Mouse (Mus musculus) retina, postnatal 7 days (tissue): ENCODE measurements around the gene Ip6k3.

Experiments
- DNase-seq: peaks from one replicate; pipeline ENCODE4 v3.0.0-alpha.2; 2012; ENCODE audit warnings: low read depth, low spot score

Ip6k3 gene

DNA sequence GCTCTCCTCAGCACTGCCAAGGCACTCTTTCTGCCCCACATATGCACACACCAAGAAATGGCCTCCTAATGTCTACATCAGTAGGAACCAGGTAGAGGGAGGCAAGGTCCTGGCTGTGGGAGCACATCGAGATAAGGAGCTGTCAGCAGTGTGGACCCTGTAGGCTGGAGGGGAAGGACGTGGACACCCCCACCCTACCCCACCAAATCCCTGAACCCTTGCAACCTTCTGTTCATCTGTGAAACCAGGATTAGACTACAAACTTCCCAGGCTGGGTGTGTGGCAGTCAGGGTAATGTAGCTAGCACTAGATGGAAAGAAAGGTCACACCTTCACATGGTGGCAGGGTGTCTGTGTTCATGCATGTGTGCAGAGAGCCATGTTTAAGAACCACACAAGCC lies 44.5 kb downstream of the Ip6k3 start:
- no peak for DNase-seq

DNA sequence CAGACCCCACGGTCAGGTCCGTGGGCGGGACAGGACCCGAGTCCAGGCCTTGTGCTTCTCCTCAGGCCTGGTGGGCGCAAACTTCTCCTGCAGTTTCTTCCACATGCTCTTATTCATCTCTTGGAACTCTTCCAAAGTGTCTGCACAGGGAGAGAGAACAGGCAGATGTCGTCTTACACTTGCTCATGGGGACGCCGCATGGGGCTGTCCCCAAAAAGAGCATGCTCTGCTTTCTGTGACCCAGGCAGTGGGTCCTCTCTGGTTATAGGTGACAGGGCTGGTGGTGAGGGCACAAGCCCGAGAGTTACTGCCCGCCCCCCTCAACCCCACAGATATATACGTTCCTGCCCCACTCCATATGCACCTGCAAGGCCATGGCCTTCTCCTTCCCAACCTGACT lies 44.9 kb downstream of the Ip6k3 start:
- DNase-seq, result no peak

DNA sequence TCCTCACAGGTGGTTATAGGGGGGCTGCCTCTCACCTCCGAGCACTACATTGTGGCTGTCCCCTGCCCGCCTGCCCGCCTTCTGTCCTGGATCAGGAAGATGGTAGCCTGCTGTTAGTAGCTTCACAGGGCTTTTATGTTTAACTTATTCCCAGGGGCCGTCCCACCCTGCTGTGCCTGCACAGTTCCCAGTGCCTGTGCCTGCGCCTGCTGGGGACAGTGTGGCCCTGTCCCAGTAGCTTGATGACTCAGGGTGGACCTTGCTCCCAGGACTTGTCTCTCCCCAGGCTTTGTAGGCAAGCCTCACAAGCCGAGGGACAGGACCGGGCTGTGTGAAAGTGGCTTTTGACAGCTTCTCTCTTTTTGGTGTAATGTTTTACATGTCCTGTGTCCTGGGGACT lies 45.8 kb downstream of the Ip6k3 start:
- DNase-seq, result no peak

DNA sequence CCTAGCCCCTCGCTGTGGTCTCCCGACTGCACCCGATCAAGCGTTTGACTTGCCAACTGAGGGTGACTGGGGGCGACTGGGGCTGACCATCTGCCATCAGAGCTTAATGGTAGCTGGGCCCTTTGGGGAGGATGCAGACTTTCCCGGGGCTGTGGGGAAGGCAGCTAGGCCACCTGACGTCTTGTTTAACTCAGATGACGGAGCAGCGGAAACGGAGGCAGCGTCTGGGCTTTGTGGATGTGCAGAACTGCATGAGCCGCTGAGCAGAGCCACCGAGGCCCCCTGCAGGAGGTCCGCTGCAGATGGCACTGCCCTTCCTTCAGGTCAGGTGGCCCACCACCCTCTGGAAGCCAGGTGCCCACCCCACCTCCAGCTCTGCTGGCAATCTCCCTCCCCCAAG lies 46.3 kb downstream of the Ip6k3 start:
- DNase-seq, result no peak

DNA sequence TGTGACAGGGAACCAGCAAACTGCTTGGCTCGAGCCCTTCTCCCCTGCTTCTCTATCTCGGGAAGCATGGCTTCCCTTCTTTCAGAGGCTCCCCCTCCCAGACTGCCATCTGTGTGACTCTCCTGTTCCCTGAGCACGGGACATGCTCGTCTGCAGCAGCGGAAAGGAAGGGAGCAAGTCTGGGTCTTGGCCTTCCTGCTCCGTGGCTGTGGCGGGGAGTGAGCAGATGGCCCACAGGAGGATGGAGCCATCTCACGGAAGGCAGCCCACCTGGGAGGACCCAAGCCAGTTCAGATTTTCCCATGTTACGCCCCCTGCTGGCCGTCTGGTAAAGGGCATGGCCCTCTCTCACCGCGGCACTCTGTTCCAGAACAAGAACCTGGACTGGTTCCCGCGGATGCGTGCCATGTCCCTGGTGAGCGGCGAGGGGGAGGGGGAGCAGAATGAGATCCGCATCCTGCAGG lies 47.0 kb downstream of the Ip6k3 start:
- peak; percentile 49 for DNase-seq

DNA sequence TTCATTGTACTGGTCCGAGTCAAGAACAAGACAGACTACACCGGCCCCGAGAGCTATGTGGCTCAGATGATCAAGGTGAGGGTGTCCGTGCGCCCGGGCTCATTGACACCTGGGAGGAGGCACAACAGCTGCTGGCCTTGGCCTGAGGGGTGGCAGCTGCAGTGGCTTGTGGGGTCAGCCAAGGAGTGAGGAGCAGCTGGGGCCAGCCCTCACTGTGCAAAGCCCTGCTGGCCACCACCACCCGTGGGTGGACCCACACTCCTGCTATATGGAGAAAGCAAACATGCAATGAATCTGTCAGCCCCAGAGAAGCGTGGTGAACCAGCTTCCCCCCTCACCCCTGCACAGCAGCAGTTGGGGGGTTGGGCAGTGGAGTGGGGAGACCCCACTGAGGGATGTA lies 47.6 kb downstream of the Ip6k3 start:
- DNase-seq, result no peak

DNA sequence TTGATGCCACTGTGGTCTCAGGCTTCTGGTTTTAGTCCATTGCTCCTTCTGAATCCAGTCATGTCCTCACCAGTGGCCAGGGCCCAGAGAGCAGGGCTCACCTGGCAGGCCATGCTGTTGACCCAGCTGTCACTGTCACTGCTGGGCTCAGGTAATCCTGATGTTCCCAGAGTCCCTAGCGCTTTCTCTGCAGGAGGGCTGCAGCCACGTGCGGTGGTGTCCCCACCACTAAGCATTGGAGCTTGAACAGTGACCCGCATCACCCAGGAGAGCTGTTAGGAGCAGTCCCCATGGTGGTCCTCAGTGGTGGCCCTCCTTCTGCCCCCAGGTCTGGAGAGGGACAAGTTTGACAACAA lies 48.1 kb downstream of the Ip6k3 start:
- DNase-seq, result no peak

DNA sequence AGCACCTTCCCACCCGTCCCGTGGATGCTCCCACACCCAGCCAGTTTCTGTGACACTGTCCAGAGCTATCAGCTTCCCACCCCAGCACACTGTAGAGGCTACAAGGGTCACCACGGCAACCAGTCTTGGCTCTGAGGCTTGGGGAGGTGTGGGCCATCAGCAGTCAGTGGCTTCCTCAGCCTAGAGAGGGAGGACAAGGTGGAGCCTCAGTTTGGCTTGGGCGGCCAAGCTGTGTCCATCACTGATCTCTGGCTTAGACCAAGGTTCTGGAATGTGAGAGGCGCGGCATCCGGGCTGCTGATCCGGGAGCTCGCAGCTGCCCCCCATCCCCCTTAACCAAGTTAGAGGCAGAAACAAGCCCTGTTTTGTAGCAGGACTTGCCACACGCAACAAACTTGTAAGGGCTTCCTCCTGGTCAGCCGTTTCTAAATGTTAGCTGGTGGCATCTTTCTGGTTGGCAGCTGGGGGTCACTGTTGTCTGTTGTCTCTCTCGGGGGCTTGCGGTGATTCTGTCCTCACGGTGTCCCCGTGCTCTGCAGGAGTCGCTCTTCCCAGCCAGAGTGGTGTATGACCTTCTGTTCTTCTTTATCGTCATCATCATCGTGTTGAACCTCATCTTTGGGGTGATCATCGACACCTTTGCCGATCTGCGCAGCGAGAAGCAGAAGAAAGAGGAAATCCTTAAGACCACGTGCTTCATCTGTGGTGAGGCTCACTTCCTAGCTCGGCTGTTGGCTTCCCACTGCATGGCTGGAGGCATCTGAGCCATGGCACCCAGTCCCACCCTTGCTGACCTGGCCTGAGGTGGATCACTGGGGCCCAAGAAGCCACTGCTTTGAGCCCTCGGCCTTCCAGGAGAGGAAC lies 48.7 kb downstream of the Ip6k3 start:
- DNase-seq, result no peak

DNA sequence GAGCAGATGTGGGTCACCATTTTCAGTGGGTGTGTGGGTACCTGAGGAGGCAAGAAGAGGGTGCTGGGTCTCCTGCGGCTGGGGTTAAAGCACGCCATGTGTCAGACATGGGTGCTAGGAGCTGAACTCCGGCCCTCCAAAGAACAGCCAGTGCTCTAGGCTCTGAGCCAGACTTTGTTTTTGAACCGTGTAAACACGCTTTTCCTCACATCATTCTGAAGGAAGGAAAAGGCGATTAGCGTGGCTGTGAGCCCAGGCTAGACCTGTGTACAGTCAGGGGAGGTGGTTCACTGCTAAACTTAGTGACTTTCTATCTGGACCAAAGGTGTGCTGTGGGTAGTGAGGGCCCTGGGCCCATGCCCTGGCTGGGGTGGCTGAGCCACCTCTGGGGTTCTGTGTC lies 57.5 kb downstream of the Ip6k3 start:
- no peak for DNase-seq

DNA sequence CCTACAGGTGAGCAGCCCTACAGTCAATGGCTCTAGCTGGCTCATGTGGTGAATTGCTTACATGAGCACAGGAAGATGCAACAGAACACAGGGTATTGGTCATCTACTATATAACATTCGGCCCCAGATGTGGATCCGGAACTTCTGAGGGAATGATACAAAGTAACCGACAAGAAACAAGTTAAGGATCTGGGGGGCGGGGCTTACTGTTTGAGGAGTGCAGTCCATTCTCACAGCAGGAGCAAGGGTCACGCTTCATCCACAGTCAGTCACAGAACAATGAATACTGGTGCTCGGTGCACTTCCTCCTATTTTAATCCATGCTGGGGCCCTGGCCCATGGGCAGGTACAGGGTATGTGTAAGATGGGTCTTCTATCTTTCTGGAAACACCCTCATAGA lies 59.7 kb downstream of the Ip6k3 start:
- no peak for DNase-seq

DNA sequence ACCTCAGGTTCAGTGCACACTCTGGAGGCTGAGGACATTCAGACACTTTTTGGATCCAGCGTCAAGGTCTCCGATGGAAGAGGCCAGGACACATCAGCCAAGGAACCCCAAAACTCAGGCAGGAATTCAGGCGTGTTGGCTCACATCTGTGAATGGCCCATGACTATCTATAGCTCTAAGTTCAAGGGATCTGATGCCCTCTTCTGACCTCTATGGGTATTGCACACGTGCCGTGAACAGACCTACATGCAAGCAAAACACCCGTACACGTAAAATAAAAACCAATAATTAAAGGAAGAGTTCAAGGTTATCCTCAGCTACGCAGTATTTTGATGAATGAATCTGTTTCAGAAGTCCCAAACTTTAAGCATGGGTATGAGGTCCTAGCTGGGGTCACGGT lies 60.9 kb downstream of the Ip6k3 start:
- DNase-seq, result no peak

DNA sequence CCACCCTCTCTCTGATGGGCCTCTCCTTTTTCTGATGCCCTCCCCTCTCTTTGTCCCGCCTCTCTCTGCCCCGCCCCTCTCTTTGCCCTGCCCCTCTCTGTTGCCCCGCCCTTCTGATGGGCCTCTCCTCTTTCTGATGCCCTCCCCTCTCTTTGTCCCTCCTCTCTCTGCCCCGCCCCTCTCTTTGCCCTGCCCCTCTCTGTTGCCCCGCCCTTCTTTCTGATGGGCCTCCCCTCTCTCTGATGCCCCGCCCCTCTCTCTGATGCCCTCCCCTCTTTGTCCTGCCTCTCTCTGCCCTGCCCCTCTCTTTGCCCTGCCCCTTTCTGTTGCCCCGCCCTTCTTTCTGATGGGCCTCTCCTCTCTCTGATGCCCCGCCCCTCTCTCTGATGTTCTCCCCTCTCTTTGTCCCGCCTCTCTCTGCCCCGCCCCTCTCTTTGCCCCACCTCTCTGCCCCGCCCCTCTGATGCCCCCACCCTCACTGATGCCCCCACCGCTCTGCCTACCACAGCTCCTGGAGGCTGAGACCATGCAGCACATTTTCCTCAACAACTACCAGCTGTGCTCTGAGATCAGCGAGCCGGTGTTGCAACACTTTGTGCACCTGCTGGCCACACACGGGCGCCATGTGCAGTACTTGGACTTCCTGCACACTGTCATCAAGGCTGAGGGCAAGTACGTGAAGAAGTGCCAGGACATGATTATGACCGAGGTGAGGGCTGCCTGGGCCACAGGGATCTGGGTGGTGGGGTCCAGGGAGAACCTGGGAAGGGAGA lies 61.7 kb downstream of the Ip6k3 start:
- no peak for DNase-seq

DNA sequence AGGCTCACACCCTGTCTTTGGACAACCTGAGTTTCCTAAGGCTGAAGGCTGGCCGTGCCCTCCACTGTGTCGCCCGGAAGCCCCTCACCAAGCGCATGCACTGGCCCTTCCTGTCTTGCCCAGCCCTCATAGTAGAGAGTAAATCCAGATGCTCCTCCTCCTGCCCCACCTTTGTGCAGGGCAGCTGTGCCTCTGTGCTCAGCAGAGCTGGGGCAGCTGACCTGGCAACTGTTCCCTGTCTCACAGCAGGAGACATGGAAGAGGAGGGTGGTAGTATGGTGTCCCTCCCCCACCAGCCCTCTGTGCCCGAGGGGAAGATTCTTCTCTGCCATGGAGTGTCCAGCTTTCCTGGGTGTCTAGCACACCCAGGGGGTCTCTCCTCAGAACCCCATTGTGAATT lies 65.9 kb downstream of the Ip6k3 start:
- DNase-seq, result no peak

DNA sequence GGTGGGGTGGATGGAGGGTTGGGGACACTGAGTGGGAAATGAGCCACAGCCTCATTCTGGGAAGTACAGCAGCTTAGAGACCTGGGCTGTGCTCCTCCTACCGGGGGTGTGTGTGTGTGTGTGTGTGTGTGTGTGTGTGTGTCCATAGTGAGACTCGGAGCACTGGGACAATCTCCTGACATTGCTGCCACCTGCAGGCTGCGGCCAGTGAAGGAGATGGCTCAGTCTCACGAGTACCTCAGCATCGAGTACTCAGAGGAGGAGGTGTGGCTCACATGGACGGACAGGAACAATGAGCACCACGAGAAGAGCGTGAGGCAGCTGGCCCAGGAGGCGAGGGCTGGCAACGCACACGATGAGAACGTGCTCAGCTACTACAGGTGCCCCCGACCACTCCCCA lies 71.9 kb downstream of the Ip6k3 start:
- peak; percentile 40 for DNase-seq
